Mouse (Mus musculus): ENCODE data around the gene Mllt3. TPM values are rescaled to one million over a fixed set of nuclear protein-coding genes. Genes with fewer than 3 reads are reported as not detected.
A peak's percentile ranks its signal among the peaks of the same experiment; 100 is the strongest.

Gene Mllt3
- polyA plus RNA-seq, 1 experiment from 2014 or later = 89.3 TPM

- H3K27me3 ChIP-seq = no peaks in the 10 kb centered on the region
- 11% methylated on average over 5 of the region's 5 CpGs for WGBS
- H3K9me3 ChIP-seq = no peaks in the 10 kb centered on the region
- no peak for ATAC-seq (ENCODE audit: insufficient number of reproducible peaks, insufficient read depth, low FRiP score, low TSS enrichment, low read depth)
- peak overlapping the region; percentile 12; the same call in 1 of the 2 replicates for H3K27ac ChIP-seq
- H3K4me2 ChIP-seq = no peak overlapping the region; the same call in 1 of the 2 replicates
- H3K4me3 ChIP-seq = no peak overlapping the region
- no peak overlapping the region for H3K9ac ChIP-seq
- peaks cover 17% of the 10 kb centered on the region for H3K4me1 ChIP-seq
- H3K36me3 ChIP-seq = no peaks in the 10 kb centered on the region
These were observed 302.0 kb downstream of the Mllt3 start for GRCm38 (mm10) chr4:87731118-87731672.

- ATAC-seq (ENCODE audit: insufficient number of reproducible peaks, insufficient read depth, low FRiP score, low TSS enrichment, low read depth) = no peak
- H3K4me3 ChIP-seq = no peak overlapping the region
- WGBS = 67% methylated on average over 1 of the region's 1 CpGs
- no peaks in the 10 kb centered on the region for H3K27me3 ChIP-seq
- no peak overlapping the region for H3K9ac ChIP-seq
- H3K4me2 ChIP-seq = no peak overlapping the region
- no peaks in the 10 kb centered on the region for H3K9me3 ChIP-seq
- H3K4me1 ChIP-seq = peaks cover 17% of the 10 kb centered on the region
- H3K27ac ChIP-seq = no peak overlapping the region
- H3K36me3 ChIP-seq = no peaks in the 10 kb centered on the region
These were observed 304.6 kb downstream of the Mllt3 start for GRCm38 (mm10) chr4:87728581-87728980.

DNA sequence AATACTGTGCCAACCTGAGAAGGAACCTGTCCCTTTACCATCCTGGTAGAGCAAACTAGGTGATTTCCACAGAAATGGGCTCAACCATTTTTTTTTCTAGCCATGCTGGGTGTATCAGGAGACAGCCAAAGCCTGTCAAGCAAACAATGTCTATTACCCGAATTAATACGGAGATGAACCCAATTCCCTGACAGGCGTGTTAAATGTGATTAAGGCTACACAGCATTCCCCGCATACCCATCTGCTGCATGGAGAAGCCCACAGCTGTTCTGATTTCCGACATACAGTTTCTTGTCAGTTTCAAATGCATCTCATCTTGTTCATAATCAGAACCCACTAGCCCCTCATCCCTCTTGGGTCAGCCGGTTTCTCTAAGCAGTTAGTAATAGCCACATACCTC is 309.7 kb downstream of the Mllt3 start:
- no peak overlapping the region for H3K9ac ChIP-seq
- no peaks in the 10 kb centered on the region for H3K9me3 ChIP-seq
- ATAC-seq (ENCODE audit: insufficient number of reproducible peaks, insufficient read depth, low FRiP score, low TSS enrichment, low read depth) = no peak
- no peaks in the 10 kb centered on the region for H3K36me3 ChIP-seq
- 0 out of 2 replicates have a peak, but pooled peaks cover 3% of the 10 kb centered on the region for H3K27me3 ChIP-seq
- no peak overlapping the region for H3K27ac ChIP-seq
- no peak overlapping the region for H3K4me3 ChIP-seq
- no peak overlapping the region for H3K4me2 ChIP-seq
- 38% methylated on average over 6 of the region's 6 CpGs for WGBS
- H3K4me1 ChIP-seq = peaks cover 8% of the 10 kb centered on the region; the same call in 1 of the 2 replicates

Other genes starting within 250 kb of the Mllt3 start
- 16.0 and 16.1 TPM in 2 replicates for gene Focad, start 61.3 kb upstream of the Mllt3 start, polyA plus RNA-seq (2015; fragmentation: Nextera tagmentation; extraction: Ambion mirVana)

Measured in embryonic facial prominence, embryonic 13.5 days (tissue).